Mouse (Mus musculus) stomach, postnatal 0 days (tissue): Measurements from ENCODE around the gene Actl6b.
A peak's percentile ranks its signal among the peaks of the same experiment; 100 is the strongest.

Experiments used
- CTCF ChIP-seq: IDR thresholded peaks from 2 replicates; pipeline ENCODE4 v1.5.1; 2016; ENCODE audit warnings: antibody characterized with exemption, low read depth, mild to moderate bottlenecking, moderate library complexity
- EP300 ChIP-seq: optimal IDR thresholded peaks from 2 replicates; pipeline ENCODE3; 2016; ENCODE audit warnings: antibody characterized with exemption

DNA sequence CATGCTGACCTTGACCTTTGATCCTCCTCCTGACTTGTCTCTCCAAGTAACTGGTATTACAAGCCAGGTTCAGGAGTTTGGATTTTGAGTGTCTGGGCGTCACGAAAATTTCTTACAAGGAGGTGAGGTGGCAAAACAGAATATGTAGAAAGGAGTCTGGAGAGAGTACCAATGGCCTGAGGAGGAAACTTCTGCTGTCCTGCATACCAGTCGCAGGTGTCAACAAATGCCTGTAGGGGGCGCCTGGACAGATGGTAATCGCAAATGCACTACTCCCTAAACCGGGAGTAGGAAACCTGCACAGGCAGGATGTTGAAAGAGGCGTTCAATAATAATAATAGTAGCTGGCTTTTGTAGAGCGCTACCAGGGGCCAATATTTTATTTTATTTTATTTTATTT, 31.7 kb downstream of the Actl6b start:
- TF ChIP-seq EP300 (no peak), CTCF (peak; percentile 75)
